Mouse (Mus musculus): ENCODE data around the gene Ccdc134.

Gene Ccdc134

DNA sequence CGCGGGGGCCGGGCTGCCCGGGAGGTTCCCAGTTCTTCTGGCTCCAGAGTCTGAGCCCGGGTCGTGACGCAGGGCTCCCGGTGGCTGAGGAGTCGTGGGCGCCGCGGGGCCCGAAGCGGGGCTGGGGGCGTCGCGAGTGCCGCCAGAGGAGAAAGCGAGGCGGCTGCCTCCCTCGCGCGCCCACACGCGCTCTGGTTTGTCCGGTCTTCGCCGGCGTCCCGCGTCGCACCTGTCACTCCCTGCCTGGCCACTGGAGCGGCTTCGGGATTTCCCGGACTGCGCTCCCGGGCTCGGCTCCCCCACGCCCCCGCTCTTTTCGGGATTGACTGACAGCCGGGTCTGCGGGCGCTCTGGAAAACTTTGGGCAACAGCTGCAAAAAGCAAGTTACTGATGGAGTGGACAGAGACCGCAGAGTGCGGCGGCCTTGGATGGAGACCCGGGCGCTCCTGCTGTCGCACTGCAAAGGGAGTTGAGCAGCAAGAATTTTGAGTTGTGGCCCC lies 19.9 kb downstream of the Ccdc134 start:
- in situ Hi-C loops (cut with MboI, MseI) = no loop called here

DNA sequence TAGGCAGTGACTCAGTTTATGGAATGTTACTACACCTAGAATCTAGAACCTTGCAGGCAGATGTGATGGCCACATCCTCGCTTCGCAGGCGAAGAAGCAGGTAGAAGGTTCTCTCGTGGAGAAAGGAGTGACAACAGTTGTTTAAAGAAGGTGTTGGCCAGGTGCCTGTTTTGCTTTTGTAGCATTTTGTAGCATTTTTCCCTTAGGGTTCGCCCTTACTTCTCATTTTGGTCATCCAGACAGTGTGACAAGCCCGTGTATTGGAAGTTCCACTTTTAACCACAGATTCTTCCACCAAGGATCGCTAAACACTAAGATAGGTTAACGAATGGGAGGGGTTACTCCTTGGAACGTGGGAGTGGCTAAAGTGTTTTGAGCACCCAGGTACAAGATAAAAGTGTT lies 20.8 kb downstream of the Ccdc134 start:
- in situ Hi-C loops (cut with MboI, MseI) = no loop called here

DNA sequence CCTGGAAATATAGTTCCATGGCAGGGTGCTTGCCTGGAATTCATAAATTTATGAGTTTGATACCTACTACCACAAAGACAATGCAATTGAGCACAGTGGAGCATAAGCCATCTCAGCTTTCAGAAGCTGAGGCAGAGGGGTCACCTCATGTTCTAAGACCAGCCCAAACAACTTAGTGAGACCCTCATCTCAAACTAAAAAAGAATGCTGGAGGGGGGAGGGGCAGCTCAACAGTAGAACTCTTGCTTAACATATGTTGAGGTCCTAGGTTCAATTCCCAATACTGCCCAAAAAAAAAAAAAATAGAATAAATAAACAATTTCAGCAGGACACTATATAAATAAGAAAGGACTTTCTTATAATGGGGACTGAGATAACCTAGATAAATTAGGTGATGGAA lies 22.3 kb downstream of the Ccdc134 start:
- in situ Hi-C loops (cut with MboI, MseI) = no loop called here

DNA sequence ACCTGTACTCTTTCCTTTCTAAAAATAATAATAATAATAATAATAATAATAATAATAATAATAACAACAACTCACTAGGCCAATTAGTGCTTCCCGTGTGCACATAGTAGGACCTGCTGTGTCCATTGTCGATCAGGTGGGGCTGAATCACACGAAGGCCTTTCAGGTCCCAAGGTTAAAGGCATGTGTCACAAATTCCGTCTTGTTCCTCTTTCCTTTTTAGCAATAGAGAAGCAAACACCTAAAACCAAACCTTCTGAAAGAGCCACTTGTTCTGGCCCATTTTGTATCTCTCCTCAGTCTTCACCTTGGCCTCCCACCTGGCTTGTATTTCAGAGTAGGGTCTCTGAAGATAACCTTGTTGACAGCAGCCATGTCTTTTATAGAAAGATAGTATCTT lies 23.5 kb downstream of the Ccdc134 start:
- in situ Hi-C loops (cut with MboI, MseI) = no loop called here

DNA sequence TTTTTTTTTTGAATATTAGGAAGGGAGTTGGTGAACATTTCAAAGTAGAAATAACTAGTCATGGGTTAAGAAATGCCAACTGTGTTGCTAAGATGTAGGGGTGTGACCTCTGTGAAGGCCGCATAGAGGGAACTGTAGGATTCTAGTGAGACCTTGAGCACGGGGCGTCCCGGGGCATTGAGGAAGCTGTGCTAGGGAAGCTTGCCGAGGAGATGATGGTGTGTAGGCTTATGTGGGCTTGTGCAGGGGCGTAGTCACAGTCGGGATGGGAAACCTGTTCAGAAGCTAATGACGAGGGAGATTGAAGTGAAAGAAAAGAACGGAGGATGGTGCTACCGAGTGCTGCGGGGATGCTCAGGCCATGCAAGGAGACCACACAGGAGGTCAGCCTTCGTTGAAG lies 24.3 kb downstream of the Ccdc134 start:
- in situ Hi-C loops (cut with MboI, MseI) = no loop called here

DNA sequence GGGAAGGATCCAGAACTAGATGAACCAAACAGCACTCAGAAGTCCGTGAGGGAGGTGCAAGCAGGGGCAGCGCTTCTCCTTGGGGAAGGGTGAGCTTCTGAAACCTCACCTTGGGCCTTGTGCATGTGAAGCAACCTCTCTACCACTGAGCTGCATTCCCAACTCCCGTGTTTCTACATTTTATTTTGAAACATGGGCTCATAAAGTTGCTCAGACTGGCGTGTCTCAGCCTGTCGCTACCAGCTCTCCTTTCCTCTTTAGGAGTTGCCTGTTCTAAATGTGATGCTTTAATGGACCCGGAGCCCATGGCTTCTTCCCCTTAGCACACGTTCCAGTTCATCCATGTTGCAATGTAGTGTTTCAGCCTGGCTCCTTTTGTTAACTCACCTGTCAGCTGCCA lies 24.7 kb downstream of the Ccdc134 start:
- in situ Hi-C loops (cut with MboI, MseI) = no loop called here

DNA sequence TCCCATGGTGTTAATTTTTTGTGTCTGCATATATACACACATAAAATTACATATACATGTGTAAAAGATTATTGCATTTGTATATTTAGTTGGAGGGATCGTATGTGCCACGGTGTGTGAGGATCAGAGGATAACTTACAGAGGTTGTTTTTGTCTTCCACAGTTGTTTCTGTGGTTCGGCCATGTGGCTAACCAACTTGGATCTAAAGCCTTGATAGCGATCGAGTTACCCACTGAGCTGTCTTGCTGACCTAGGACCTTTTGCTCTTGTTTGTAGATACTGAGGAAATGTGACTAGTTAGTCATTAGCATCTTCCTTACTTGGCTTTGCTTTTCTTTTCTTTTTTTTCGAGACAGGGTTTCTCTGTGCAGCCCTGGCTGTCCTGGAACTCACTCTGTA lies 28.6 kb downstream of the Ccdc134 start:
- in situ Hi-C loops (cut with MboI, MseI) = no loop called here

DNA sequence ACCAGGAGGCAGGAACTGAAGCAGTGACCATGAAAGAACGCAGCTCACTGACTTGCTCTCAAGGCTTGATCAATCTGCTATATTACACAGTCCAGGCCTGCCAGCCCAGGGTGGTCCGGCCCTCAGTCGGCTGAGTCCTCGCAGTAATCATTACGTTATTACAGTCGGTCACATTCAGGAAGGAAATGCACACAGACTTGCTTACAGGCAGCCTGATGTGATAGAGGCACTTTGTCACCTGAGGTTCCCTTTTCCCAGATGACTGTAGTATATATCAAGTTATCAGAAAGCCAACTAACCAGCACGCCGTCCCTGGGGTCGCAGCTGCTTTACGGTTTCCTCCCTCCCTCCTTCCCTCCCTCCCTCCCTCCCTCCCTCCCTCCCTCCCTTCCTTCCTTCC lies 29.2 kb downstream of the Ccdc134 start:
- in situ Hi-C loops (cut with MboI, MseI) = no loop called here

DNA sequence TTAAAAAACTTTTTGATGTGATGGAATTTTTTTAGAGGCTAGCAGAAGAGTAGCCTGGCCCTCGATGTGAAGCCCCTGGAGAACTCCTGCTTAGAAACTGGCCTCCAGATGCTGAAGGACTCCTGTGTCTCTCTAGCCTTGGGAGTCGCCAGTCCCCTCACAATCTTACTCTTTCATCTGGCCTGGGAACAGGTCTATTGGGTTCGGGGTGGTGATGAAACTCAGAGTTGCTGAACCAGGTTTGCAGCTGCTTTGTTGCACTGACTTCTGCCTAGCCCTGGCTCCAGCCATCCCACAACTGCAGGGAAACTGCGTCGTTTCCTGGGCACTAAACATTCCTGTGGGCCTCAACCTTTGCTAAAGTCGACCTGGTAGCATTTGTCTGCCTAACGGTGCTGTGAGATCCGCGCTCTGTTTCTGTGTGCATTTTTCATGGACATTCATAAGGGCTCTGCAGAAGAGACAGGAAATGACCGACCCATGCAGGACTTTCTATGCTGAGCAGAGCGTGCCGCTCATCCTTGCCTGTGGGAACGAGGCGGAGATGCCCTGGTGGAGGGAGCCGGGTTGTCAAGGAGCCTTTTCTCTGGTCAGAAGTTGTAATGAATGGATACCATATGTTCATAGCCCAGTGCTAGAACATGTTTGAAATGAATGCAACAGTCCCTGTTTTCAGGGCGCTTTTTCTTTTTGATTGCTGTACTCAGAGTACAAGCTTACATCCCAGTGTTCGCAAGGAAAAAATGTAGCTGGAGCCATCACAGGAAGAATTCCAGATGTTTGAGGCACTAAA lies 30.7 kb downstream of the Ccdc134 start:
- in situ Hi-C loops (cut with MboI, MseI) = no loop called here

DNA sequence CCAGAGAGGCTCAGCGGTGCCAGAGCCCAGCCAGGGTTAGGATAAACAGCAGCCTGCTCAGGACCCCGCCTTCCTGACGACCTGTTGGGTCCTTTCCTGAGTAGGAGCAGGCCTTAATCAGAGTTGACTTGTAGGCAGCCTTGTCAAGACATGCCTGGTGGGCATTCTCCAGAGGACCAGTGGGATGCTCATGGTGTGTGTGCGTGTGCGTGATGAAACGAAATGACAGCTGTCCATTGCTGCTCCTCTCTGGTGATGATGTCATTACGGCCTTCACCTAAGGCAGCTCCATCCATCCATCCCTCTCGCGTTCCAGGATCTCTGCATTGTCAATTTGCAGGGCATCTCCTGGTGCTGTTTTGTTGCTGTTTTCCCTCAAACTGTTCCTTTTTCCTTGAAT lies 31.7 kb downstream of the Ccdc134 start:
- in situ Hi-C loops (cut with MboI, MseI) = no loop called here

DNA sequence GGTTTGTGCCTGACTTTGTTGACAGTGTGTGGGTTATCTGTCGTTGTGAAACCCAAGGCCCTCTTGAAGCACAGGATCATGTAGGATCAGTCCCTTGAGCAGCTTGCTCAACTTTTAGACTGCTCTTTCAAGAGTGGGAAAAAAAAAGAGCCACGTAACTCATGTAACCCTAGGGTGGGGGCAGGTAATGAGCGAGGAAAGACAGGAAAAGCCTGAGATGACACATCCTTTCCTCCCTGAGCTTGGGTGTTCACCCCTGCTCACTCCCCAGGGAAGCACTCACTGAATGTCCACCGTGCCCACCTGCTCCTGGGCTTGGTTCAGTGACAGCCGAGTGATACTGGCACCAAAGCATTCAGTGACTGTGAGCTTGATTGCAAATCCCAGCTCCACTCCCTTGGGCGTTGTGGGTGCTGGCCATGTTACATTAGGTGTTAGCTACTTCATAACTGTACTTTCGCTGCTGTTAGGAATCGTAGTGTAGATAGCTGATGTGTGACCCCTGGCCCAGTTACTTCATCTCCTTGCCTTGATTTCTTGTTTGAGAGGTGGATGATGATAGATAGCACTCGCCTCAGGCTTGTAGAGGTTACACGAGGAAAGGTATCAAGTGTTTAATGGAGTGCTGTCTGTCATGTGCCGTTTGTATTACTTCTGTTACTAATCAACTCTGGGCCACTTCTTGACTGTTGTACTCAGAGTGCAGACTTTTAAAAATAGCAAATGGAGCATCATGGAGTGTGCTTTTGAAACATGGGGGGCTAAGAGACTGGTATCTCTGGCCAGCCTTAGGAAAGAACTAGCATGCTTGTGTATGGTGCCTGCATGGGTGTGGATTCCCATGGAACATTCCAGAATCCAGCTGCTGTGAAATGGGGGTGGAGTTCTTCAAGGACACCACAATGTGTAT lies 33.3 kb downstream of the Ccdc134 start:
- in situ Hi-C loops (cut with MboI, MseI) = no loop called here

DNA sequence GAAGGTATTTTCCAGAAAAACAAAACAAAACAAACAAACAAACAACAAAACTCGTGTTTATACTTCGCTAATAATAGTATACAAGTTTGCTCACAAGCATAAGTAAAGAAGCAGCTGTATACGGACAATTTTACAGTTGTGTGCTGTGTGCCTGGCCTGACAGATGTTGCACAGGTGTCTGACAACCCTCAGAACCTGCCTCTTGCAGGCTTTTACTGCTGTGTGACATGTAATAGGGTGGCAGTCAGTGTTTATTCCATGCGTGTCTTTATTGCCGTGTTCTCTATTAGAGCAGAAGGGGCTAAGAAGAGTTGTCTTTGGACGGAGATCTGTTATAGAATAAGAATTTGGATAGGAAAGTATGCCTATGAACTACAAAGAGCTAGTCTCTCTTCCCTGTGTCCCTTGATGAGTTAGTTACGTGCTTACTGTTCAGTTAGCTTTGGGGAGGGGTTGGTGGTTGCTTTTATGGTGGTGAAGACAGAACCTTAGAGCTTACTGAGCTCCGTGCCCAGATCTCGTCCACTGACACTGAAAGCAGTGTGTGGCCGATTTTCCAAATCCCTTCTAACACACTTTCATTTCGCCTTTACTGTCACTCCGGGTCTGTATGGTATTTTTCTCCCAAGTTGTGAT lies 34.4 kb downstream of the Ccdc134 start:
- in situ Hi-C loops (cut with MboI, MseI) = no loop called here

DNA sequence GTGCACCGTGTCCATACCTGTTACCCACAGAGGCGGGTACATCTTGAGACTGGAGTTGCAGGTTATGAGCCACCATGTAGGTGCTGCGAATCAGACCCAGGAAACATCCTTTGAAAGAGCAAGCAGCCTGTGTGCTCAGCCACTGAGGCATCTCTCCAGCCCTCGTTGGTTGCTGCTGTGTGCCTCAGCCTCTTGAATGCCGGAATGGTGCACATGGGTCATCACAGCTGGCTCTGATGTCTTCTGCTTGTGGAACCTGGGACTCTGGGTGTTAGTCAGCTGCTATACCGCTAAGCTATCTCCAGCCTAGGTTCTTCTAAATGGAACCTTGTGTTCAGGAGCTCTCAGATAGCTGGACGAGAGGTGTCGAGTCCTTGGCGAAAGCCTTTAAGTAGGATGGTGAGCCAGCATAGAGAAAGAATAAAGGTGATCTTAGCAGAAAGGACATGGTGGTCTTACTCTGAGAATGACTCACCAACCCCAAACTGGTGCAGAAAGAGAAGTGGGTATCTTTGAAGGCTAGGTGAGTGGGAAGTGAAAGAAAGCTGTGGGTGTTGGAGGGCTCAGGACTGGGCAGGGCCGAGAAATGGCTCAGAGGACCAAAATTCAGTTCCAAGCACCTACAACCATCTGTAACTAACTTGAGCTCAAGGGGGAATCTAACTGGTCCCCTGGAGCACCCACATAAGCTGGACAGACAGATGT lies 35.8 kb downstream of the Ccdc134 start:
- in situ Hi-C loops (cut with MboI, MseI) = no loop called here

DNA sequence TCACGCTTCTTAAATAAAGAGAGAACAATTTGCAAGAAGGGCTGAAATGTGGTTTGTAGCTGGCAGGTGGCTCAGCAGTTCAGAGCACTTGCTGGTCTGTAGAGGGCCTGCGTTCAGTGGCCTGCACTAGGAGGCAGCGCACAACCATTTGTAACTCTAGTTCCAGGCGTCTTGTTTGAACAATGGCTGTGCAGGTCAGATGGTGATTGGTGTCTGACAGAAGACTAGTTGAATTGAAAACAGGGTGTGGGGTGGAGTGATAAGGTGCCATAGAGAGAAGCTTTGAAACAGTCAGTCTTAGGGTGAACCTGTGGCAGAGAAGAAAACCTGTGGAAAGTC lies 36.3 kb downstream of the Ccdc134 start:
- in situ Hi-C loops (cut with MboI, MseI) = no loop called here

DNA sequence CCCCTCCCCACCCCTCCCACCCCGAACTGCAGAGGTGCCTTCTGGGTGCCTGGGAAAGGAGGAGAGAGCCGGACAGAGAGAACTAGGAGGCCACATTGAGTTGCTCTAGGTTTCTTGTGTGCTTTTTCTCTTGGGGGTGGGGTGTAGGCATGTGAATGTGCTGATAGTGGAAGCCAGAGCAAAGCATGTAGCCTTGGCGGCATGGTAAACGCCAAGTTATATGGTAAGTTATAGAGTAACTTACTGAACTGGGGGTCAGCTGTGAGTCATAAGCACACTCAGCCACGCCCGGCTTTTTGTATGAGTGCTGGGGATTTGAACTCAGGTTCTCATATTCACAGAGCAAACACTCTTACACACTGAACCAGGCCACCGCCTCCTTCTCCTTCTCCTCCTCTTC lies 36.8 kb downstream of the Ccdc134 start:
- in situ Hi-C loops (cut with MboI, MseI) = no loop called here

DNA sequence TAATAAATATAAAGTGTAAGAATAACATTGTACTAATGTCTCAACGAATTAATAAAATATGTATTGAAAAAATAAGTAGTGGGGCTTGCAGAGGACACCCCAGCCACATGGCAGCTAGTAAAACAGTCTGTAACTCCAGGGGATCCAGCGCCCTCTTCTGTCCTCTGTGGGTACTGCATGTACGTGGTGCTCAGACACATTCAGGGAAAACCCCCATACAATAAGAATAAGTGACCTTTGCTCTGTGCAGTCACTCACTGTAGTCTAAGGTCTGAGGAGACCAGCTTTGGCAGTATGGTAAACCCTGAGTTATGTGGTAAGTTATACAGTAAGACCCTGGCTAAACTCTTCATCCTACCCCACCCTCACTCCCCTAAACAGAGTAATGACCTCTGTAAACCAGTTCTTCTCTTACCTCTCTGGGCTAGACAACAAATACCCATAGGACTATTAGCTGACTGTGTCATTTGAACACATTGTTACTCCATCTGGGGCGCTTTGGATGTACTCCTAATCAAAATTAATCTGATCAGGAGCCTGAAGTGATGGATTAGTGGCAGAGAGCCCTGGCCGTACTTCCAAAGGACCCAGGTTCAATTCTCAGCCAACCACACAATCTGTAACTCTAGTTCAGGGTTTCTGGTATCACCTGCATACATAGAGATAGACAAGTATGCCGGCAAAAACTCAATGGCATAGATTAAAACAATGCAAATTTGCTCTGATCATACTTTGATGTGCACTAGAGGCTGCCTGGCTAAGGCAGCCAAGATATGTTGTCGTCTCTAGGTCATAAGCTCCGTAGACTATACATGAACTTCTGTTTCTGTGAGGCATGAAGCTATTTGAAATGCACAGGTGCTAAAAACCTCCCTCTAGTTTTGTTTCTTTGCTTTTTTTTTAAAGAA lies 37.9 kb downstream of the Ccdc134 start:
- in situ Hi-C loops (cut with MboI, MseI) = no loop called here

DNA sequence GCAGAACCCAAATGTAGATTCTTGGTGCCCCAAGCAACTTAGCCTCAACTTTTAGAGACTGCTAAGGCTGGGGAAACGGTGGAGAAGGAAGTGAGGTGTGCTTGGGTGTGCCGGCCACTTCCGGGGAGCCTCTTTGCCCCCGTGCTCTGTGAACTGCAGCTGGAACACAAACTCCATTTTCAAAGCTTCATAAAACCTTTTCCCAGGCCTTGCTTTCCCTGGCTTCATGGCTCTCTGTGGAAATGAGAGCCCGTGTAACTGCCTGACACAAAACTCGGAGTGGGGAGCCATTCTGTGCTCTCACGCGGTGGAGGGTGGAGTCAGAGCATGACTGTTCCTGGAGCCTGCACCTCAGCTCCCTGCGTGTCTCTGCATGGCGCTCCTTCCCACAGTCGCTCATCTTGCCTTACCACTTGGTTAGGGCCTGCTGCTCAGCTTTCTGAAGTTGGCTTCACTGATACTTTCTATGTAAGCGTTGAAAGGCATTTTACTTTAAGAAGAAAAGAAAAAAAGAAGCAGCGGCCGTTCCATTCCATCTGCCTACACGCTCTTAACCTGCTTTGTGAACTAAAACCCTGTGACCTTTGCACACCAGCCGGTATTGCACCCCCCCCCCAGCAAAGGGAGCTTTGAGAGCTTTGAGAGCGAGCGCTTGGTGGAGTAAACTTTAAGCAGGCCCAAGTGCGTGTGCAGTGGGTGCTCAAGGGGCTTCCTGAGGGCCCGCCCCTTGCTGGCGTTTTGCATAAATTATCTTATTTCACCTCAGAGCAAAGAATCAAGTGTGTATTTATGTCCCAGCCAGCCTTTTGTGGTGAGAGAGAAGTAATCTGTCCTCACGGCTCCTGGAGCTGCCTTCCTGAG lies 38.7 kb downstream of the Ccdc134 start:
- in situ Hi-C loops (cut with MboI, MseI) = no loop called here

DNA sequence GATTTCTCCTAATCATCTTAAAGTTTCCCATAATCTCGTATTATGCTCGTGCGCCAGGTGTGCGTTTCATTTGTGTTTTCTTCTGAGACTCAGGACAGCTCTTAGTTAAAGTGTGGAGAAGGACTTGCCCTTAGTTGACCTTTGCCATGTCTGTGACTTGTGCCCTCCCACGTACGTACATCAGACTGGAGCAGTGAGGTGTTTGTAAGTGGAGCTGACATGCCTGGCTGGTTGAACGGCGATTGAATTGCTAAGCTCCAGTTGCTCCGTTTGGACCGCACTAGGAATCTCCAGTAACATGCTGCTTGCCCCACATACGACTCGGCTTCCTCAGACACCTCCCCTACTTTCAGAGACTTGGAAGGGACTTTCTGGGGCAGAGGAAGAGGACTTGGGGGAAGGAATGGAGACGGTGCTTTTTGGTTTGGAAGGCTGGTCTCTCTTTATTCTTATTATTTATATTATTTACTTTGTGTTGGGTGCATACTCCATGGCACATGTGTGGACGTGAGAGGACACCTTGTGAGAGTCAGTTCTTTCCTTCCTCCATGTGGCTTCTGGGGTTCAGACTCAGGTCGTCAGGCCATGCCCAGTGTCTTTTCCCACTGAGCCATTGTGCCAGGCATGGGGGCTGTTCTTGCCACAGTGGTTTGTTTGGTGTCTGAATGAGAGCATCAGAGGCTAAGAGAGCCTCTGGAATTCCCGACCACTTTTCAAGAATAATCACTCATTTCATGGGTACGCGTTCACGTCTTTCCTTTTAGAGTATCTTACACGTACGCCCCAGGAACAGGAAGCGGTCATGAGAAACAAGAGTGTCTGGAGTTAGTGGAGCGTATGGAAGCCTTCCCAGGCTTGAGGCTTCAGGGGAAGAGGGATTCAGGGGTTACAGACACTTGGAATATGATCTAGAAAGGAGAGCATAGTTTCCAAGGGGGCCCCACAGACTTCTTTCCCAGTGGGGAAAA lies 39.8 kb downstream of the Ccdc134 start:
- in situ Hi-C loops (cut with MboI, MseI) = no loop called here

DNA sequence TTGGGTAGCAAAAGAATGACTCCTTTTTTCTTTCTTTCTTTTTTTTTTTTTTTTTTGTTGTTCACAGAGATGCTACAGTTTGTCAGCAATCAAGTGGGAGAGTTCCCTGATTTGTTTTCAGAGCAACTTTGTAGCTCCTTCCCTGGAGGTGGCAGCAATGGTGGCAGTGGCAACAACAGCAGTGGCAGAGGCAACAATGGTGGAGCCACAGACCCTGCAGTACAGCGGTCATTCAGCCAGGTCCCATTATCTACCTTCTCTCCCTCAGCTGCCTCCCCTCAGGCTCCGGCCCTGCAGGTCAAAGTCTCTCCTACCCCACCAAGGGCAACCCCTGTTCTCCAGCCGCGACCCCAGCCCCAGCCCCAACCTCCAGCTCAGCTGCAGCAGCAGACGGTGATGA lies 41.9 kb downstream of the Ccdc134 start:
- in situ Hi-C loops (cut with MboI, MseI) = no loop called here

Data from T-helper 2 cell (primary cell).